Comparison of ENCODE assay signal across 29 mouse cellular contexts in the genomic region with DNA sequence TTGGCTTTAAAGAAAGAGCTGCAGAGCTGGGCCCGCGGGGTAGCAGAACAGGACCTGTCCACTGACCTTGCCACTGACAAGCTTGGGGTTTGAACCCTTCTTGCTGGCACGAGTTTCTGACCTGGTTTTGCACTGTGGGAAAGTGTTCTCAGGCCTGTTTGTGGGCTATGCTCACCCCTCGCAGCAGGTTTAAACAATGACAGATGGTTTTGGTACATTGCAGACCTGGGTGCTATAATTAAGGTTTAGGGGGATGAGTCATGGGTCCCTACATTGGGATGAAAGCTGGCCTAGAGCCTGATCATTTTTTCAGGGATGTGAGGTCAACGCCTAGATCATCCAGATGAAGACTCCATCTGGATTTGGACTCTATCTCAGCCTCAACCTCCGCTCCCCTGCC. TPM values are rescaled to one million over a fixed set of nuclear protein-coding genes. Genes with fewer than 3 reads are reported as not detected.
"Had no signal": no experiment of that assay in that cellular context is flagged by ENCODE, and none has a peak within 500 bp of the region (broad histone marks: within the 10 kb centered on the region; RNA-seq: fewer than 3 reads in every experiment).

No protein-coding gene starts in this region.

- DNase-seq: gastrocnemius, postnatal 10 days; gastrocnemius, postnatal 25 days; heart, adult 18-20 months; heart, postnatal 14 days; heart, postnatal 36 days; kidney, adult 18-20 months; kidney, adult 8-10 months; kidney, postnatal 10 days; kidney, postnatal 25 days; kidney, postnatal 4 days; layer of hippocampus, adult 9-11 months; liver; liver, embryonic 13.5 days; liver, postnatal 0 days; lung, adult 2 months had no signal

- H3K4me2 ChIP-seq: heart, embryonic 11.5 days; heart, embryonic 13.5 days; heart, embryonic 15.5 days; hindbrain, embryonic 13.5 days; intestine, embryonic 15.5 days; limb, embryonic 12.5 days; liver, embryonic 11.5 days; liver, embryonic 13.5 days; liver, embryonic 15.5 days had no signal

- H3K4me3 ChIP-seq: heart, embryonic 13.5 days; heart, embryonic 15.5 days; hindbrain, embryonic 13.5 days; intestine, embryonic 15.5 days; left cerebral cortex, adult 2 months; limb, embryonic 10.5 days; limb, embryonic 12.5 days; liver, embryonic 13.5 days; liver, embryonic 15.5 days had no signal

- H3K36me3 ChIP-seq: heart, embryonic 13.5 days; heart, embryonic 15.5 days; hindbrain, embryonic 13.5 days; intestine, embryonic 15.5 days; limb, embryonic 10.5 days; limb, embryonic 12.5 days; liver, embryonic 13.5 days; liver, embryonic 15.5 days had no signal

- H3K27ac ChIP-seq: heart, embryonic 13.5 days; heart, embryonic 15.5 days; hindbrain, embryonic 13.5 days; intestine, embryonic 15.5 days; left cerebral cortex, adult 2 months; limb, embryonic 10.5 days; limb, embryonic 12.5 days; liver, embryonic 13.5 days; liver, embryonic 15.5 days had no signal

- H3K27me3 ChIP-seq: heart, embryonic 13.5 days; heart, embryonic 15.5 days; hindbrain, embryonic 13.5 days; intestine, embryonic 15.5 days; limb, embryonic 12.5 days; liver, embryonic 13.5 days; liver, embryonic 15.5 days had no signal

- H3K9ac ChIP-seq: heart, embryonic 13.5 days; heart, embryonic 15.5 days; hindbrain, embryonic 13.5 days; intestine, embryonic 15.5 days; limb, embryonic 12.5 days; liver, embryonic 13.5 days; liver, embryonic 15.5 days; liver, postnatal 0 days had no signal

- H3K9me3 ChIP-seq: heart, embryonic 13.5 days; heart, embryonic 15.5 days; hindbrain, embryonic 13.5 days; intestine, embryonic 15.5 days; limb, embryonic 10.5 days; limb, embryonic 12.5 days; liver, embryonic 13.5 days; liver, embryonic 15.5 days had no signal

- ATAC-seq: hindbrain, embryonic 16.5 days; inflammation-experienced regulatory T-cells, adult 6 months; intestine, embryonic 15.5 days; intestine, postnatal 0 days; liver, postnatal 0 days had no signal

RNA-seq across cellular contexts. Expression of gene Tgfa, which starts 11.0 kb away (rescaled TPM):
- total RNA-seq: granulocyte monocyte progenitor cell, adult 5-6 weeks had no signal
